Mouse (Mus musculus): ENCODE measurements at regions not wholly inside any gene's neighbourhood (a gene's known extent, or its start where the extent isn't known, plus 50 kb on each side); places are given as distances from the start of the nearest gene placed in this dataset.
A peak's percentile ranks its signal among the peaks of the same experiment; 100 is the strongest.
"Not testable (repeated sequence)": the region's sequence is repeated elsewhere in the genome, so short reads cannot be mapped to it uniquely, and the experiment has no call there.

DNA sequence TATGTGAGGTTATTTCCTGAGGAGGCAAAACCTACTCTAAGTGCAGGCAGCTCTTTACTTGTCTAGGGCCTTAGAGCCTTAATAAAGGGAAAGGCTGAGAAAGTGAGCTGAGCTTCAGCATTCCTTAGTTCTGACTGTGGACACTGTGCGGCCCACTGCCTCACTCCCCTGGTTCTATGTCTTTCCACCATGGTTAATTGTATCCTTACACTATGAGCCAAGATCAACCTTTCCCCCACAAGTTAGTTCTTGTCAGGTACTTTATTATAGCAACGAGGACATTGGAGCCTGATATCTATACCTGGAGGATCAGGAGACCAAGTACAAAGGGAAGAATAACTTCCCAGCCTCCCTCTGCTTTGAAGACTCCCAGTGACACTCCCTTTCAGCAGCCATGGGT lies 101.7 kb upstream of the Tbl1xr1 start:
- DNase-seq = no peak

DNA sequence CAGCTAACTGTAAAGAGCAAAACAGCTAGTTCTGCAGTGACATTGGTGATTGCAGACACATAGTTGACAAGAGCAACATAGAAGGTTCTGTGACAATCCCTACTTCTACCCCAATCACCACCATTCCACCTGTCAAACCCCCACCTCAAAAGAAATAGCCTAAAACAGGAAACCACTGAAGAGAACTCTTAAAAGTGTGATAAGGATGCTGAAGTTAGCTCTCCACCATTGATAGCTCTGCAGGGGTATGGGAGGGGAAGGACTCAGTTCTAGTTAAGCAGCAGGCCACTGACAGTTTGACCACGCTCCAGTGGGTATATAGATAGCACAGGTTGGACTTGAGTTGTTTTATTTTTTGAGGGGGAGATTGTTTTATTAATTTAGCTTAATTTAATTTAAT lies 98.7 kb upstream of the Tbl1xr1 start:
- no peak for DNase-seq

DNA sequence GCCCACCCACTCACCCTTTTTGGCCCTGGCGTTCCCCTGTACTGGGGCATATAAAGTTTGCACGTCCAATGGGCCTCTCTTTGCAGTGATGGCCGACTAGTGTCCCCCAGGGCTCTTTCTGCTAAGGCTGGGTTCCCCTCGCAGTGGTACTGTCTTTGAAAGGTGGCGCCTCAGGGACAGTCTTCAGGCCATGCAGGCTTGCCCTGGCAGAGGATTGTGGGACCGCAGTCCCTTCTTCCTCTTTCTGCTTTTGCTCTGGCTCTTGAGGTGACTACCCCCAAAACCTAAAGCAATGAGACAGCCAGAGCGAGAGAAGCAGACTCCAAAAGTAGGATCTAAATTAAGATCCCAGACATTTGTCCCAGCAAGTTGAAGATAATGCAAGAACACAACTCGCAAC lies 93.5 kb upstream of the Tbl1xr1 start:
- DNase-seq = no peak

DNA sequence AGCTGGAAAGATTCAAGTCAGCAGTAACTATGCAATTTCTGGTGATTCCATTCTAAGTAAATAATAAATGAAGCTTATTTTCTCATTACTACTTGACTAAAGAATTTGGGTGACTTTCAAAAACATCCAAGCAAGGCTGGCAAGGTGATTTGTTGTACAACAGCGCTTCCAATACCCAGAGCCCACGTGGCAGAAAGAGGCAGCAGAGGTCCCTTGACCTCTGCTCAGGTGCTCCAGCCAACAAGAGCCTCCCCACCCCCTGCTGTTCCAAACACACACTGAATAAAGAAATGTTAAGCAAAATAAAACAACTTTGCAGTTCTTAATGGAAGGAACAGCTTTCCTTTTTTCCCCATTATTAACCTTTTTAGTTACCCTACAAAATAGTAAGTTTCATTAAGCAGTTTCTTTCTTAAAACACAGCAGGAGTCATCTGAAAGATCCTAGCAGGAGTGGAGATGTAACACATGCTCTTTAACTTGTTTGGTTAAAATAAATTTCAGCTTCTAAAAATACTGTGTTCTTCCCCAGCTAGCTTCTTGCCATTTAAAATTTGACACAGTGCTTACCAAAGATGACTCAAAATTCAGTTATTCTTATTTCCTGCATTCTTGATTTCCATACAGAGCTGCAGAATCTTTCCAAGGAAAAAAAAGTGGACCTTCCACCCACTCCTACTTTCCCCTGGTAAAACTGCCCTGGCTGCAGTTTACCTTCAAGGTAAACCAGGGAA lies 92.3 kb upstream of the Tbl1xr1 start:
- DNase-seq = no peak

DNA sequence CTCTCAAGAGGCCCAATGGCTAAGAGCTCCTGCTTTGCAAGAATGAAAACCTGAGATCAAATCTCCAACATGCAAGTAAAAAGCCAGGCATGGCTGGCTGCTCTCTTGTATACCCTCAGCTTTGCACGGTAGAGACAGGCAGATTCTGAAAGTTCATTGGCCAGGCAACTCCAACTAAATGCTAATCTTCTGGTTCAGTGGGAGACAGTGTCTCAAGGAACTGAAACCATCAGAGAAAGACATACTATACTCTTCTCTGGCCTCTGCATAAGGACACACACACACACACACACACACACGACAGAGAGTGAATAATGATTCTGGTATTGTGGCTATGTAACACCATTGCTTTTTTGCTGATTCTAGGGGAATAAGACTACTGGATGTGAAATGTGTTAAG lies 91.6 kb upstream of the Tbl1xr1 start:
- DNase-seq = no peak

DNA sequence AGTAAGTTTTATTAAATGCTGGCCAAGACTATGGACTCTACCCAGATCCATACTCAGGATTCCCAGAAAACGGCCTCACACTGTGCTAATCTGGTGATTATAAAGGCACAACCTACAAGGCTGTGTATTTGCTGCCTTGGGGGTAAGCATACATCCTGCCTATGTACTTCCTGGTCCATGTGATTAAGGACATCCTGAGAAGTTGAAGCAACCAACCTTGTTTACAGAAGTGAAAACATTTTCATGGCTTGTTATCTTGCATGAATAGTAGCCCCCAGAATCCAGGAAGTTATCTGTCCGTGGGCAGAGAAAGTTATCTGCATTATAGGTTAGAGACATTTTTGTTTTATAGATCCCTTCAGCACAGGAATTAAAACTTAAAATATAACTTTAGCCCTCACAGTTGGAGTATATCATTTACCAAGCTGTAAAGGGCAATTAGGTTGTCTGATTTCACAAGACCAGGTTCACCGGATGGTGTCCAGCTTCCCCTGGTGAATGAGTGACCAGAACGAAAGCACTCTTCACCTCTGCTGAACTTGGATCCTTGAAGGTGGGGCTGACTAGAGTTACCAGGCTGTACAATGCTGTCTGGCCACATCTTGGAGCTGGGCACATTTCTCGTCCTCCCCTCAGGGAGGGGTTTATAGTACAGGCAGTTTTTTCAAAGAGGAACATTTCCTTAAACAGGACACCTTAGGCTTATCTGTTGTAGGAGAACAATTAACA lies 90.1 kb upstream of the Tbl1xr1 start:
- DNase-seq = no peak

DNA sequence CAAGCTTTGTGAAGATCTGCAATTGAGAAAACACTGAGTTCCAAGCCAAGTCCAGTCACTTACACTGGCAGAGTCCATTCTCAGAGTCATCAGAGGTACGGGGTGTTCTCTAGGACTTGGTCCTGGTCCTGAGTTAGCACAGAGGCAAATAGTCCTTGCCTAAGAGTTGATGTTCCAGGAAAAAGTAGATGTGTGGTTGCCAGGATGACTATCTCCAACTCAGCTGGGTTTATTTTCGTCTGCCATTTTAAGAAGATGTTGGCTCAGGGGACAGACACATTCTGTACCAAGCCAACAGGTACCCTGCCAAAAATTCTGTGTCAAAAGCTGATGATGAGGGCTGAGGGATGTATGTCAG lies 89.6 kb upstream of the Tbl1xr1 start:
- no peak for DNase-seq

DNA sequence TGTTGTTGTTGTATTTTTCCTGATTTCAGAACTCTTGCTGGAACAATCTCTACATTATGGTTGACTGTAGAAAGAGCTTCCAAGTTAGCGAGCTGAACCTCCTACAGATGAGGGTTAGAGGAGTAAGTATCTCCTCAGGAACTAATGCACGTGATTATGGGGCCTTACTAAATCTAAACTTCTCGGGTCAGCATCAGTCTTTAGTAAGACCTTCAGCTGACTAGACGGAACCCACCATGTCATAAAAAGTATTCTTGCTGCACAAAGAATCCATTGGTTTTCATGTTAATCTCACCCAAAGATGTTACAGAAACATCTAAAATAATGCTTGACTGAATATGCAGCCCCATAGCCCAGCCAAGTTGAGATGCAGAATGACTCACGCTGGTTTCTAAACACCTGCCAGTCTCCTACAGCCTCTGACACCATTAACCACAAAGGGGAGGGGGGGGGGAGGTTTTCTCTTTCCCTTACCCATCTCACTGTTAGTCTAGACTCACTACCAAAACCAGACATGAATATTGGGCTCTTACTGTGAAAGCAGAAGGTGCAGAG lies 88.9 kb upstream of the Tbl1xr1 start:
- DNase-seq = no peak

DNA sequence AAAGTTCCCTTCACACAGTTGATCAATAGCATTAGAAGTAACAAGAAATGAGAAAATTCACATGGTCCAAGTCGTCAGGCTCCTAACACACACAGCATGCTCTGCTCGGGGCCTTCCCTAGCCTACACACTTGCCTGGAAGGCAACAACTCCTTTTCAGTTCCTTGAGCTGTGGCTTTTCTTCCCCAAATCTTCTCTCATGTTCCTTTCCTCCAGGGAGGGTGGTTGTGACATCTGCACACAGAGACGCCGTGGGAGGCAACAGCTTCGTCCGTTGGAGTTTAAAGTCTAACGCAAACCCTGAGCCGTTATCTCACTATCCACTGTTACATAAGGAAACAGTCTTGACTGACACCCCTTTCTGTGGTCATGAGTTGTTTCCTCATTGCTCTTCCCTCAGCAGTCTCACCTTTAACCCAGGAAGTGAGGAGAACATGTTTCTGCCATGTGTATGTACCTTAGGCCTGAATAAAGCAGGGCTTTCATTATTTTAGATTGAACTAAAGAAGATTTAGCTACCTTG lies 88.4 kb upstream of the Tbl1xr1 start:
- DNase-seq = peak; percentile 72

DNA sequence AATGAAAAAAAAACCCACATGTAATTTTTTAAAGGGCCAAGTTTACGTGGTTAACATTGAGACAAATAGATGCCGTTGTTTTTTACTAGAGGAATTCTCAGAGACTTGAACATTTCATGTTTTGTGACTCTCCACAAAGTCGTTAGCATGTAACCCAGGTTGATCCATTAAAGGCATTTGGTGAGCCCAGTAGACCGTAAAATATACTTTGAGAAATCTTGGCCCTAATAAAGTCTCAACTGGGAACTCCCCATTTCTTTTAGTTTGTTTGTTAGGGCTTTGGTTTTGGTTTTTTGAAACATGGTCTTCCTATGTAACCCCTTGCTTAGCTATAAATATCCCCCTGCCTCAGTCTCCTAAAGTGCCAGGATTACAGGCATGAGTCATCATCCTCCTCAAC lies 85.9 kb upstream of the Tbl1xr1 start:
- DNase-seq = no peak

DNA sequence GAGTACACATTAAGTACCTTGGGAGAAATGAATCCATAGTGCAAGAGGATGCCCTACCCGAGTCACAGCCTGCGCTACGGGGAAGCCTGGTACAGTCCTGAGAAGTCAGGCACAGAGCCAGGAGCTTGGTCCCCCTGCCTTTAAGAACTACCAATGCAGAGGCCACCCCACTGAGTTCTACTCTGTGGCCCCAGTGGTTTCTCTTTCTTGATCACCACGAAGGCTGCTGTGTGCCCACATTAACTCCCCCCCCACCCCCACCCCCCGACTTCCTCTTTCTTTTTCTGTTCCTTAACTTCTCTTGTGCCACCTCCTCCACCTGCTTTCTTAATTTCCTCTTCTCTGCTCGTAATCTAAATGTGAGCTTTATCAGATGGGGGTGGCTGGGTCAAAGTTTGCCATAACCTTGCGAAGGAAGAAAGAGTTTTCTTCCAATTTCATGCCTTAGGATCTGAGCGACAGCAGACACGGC lies 84.7 kb upstream of the Tbl1xr1 start:
- DNase-seq = no peak

DNA sequence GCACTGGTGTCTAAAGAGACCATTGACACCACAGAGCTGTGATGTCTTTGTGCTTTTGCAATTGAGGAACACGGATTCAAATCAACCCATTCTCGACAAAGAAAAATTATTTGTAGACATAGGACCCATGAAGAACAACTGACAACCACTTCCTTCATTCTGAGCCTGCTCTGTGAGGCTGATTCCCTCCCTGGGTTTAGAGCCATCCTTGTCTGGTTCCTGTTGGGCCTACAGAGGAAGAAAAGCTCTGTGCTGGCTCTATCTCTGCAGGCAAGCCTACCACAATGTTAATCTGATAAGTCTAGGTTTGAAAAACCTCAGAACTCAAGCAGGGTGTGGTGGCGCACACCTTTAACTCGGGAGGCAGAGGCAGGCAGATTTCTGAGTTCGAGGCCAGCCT lies 84.2 kb upstream of the Tbl1xr1 start:
- DNase-seq = no peak

DNA sequence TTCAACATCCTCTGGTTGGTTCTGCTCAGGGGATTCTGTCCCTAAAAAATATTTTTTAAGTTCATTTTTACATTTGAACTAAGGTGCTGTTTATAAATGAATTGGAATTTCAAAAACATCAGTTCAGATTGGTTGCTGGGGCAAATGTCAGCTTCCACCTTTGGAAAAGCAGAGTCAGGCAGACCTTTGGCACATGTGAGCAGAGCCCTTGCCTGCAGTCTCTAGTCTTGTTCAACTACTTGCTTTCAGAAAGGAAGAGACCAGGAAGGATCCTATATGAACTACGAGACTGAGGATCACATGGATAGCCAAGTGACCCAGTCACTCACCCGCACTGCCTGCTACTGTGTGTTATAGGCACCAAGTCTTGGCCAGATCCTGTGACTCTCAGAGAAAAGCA lies 82.5 kb upstream of the Tbl1xr1 start:
- DNase-seq = no peak

DNA sequence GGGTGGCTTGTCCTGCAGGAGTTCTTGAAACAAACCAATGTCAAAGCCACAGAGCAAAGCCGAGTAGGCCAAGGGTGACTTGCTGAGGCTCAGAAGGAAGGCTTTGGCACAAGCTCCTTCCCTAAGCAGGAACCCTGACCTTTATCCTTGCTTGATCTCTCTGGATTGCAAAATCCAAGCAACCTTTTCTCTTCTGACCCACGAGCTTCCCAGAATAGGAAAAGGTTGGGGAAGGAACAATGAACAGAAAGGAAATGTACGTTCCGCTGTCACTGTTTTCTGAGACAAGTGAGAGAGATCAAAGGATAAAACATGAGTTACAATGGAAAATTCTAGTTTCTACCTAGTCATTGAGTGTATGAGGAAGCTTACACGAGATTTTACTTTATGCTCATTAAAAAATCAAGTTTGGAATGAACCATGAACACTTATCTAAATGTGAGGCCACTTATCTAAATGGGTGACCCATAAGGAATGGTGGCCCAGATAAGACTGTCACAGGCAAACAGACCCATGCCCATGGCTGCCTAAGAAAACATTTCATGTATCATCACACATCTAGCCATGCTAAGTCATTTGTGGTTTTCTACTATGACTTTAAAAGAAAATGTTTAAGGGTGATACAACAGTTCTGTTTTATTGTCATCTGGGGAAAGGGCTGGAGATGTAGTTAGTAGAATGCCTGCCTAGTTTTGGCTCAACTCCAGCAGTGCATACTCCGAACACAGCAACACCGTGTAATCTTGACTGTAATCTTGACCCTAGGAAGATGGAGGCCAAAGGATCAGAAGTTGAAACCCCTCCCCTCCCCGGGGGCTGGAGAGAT lies 80.7 kb upstream of the Tbl1xr1 start:
- no peak for DNase-seq

DNA sequence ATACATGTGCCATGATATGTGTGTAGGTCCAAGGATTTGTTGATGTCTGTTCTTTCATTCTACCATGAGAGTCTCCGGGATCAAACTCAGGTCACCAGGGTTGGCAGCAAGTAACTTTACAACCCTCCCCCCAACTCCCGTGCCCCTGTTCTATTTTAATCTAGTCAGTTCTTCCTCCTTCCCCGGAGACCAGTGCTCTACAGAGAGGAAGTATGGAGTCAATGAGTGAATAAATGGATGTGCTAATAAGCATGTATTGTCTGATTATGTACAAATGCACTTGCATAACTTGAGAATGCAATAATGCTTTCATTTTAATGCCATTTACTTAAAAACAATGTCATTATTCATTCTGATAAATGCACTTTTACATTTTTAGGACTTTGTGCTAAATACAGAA lies 79.1 kb upstream of the Tbl1xr1 start:
- no peak for DNase-seq

DNA sequence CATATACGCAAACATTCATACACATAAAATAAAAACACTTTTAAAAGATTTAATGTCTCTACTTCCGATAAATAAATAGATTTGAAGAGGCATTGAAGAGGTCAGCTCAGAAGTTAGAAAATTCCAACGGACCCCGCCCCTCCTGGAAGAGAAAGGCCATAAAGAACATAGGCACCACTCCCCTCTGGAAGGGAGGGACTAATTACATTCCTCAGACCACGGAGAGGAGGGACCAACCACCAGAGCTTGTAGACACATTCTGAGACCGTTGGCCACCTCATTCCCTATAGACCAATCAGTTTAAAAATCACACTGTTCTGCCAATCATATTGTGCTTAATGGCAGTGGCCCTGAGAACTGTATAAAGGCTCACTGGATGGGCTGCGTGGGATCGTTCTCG lies 71.0 kb upstream of the Tbl1xr1 start:
- DNase-seq = no peak

DNA sequence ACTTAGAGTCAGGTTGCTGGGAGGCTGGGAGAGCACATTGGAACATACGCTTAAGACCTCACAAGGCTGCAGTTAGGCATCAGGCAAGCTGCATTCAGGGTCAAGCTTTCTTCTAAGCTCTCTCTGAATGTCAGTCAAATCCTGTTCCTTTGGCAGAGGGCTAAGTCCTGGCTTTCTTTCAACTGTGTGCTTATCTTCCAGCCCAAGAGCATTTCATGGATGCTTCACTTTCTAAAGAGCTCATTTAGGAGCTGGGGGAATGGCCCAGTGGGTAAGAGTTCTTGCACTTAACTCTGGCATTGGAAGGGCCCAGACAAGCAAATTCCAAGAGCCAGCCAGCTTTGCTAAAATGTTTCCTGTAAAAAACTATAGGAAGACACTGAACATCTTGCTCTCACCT lies 70.3 kb upstream of the Tbl1xr1 start:
- no peak for DNase-seq

DNA sequence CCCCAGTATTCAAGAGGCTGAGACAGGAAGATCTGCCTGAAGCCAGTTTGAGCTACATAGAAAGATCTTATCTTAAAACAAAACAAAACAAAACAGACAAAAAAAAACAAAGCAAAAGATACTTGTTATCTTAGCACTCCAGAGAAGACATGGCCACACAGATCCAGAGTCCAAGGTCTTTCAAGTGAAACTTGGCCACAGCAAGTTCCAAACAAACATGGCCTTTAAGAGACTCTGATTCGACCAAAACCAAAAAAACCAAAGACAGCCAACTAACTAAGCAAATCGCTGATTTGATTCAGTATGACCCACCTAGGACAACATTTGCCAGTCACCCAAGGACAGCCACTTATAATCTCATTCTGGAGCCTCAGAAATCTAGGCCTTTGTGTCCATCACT lies 69.8 kb upstream of the Tbl1xr1 start:
- DNase-seq = no peak

DNA sequence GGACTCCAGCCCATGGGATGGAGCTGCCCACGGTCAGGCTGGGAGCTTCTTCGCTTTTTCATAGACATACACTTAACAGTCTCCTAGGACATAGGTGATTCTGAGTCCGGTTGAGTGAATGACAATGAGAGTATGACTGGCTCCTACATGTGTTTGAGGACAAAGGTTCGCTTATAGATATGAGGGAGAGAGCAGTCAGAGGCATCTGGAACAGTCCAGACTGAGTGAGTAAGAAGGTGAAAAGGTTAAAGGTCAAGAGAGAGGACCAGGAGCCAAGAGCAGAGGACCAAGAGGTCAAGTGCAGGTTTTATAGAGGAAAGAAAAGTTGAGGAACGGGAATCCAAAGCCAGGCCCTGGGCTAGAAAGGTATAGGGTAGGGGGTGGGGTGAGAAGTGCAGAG lies 68.7 kb upstream of the Tbl1xr1 start:
- DNase-seq = no peak

DNA sequence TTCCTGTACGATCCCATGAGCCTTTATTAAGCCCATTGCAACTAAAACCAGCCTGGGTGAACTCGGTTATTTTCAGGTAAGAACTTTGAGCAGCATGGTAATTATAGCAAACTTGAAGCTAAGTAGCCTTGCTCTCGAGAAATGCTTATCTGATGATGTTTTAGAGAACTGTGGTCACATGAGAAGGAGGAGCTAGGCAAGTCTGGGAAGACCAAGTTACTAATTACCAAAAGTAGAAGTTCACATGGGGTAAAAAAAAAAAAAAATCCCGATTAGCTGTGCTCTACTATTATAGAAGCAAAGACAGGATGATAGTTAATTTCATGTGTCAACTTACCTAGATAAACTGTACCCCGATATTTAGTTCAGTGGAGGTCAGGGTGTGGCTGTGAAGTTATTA lies 68.0 kb upstream of the Tbl1xr1 start:
- DNase-seq = no peak

DNA sequence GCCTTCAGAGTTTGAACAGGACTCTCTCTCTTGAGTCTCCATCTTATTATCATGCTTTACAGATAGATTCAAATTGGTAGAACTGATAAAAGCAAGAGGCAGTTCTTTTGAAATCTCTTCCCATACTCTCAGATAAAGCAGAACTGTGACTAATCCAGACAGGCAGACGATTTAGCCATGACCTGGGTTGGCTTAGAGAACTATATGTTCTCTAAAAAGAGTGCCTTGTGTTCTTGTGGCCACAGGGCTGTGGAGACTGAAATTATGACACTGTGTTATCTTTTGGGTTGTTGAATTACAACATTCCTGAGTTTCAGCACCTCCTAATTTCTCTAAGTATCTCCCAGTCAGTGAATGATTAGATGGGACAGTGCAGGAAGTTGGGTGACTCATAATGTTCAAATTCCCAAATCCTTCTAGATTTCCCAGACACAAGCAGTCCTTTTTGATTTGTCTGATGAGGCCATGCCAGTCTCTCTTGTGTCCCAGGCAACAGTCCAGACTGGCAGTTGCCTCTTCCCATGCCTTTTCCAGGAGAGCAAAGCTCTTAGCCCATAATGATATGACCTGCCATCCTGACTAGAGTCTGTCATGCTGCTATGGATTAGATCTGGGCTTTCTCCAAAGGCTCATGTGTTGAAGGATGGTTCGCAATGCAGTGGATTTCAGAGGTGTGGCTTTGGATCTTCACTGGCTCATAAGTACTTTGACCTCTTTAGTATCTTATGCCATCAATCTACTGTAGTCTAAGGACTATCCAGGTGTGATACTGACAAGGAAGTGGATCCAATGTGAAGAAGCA lies 66.4 kb upstream of the Tbl1xr1 start:
- no peak for DNase-seq

DNA sequence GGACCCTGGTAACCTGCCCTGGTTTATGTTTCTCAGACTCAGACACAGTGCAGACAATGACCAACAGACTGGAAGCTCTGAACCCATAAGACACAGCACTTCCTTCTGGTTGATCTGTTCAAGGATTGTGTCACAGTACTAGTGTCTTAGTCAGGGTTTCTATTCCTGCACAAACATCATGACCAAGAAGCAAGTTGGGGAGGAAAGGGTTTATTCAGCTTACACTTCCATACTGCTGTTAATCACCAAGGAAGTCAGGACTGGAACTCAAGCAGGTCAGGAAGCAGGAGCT lies 65.8 kb upstream of the Tbl1xr1 start:
- not testable (repeated sequence) for DNase-seq
